Mouse (Mus musculus) kidney, postnatal 25 days (tissue): ENCODE data around the gene Gm20814.
"Not testable (repeated sequence)": the region's sequence is repeated elsewhere in the genome, so short reads cannot be mapped to it uniquely, and the experiment has no call there.

Experiments
- DNase-seq, 2 experiments: peaks; one replicate each; pipeline ENCODE4 v3.0.0; 2021; ENCODE audit warnings: mixed read lengths in 2 of 2

Gene Gm20814

GRCm38 (mm10) chrY:75195556-75195955 lies at the start of gene Gm20814:
Gm20814 (plus strand) TSS chrY:75195856.
- DNase-seq = not testable (repeated sequence)
